Mouse (Mus musculus): ENCODE measurements around the gene Ndrg2.
"Not testable (repeated sequence)": the region's sequence is repeated elsewhere in the genome, so short reads cannot be mapped to it uniquely, and the experiment has no call there.

Gene Ndrg2

GRCm38 (mm10) chr14:51877517-51877916 is 36.4 kb downstream of the Ndrg2 start:
- DNase-seq (ENCODE audit: low spot score) = no peak

- DNase-seq (ENCODE audit: low spot score) = no peak
Measured at GRCm38 (mm10) chr14:51871741-51872140, 42.2 kb downstream of the Ndrg2 start.

GRCm38 (mm10) chr14:51870756-51871155 is 43.2 kb downstream of the Ndrg2 start:
- no peak for DNase-seq (ENCODE audit: low spot score)

GRCm38 (mm10) chr14:51863603-51864002 is 50.4 kb downstream of the Ndrg2 start:
- not testable (repeated sequence) for DNase-seq (ENCODE audit: low spot score)

GRCm38 (mm10) chr14:51855280-51855679 is 58.7 kb downstream of the Ndrg2 start:
- not testable (repeated sequence) for DNase-seq (ENCODE audit: low spot score)

All from testis, postnatal 14 days (tissue).